Mouse (Mus musculus) spleen, adult 2 months (tissue): Measurements from ENCODE around the gene Trp53rkb. TPM values are rescaled to one million over a fixed set of nuclear protein-coding genes. Genes with fewer than 3 reads are reported as not detected.
"Not testable (repeated sequence)": the region's sequence is repeated elsewhere in the genome, so short reads cannot be mapped to it uniquely, and the experiment has no call there.

ENCODE experiments used
- DNase-seq, 2 experiments: peaks; one replicate each; pipeline versions ENCODE4 v3.0.0 to v3.0.0-alpha.2; 2012 to 2021; ENCODE audit warnings: low spot score in 2 of 2, low read depth in 1 of 2
- H3K27ac ChIP-seq: fragments of 200-500 bp; 2 replicates; pipeline ENCODE4 v1.5.1; 2012; ENCODE audit warnings: low read length, inconsistent platforms; ENCODE audit not compliant: insufficient read depth
- H3K27me3 ChIP-seq: fragments of 200-500 bp; 2 replicates; pipeline ENCODE4 v1.6.1; 2012; ENCODE audit warnings: mild to moderate bottlenecking, moderate library complexity, low read length, inconsistent platforms; ENCODE audit not compliant: control insufficient read depth, insufficient read depth
- H3K36me3 ChIP-seq: fragments of 200-500 bp; 2 replicates; pipeline ENCODE4 v1.6.1; 2012; ENCODE audit warnings: mild to moderate bottlenecking, low read length, inconsistent platforms; ENCODE audit not compliant: control insufficient read depth, insufficient read depth
- H3K4me1 ChIP-seq: fragments of 200-500 bp; 2 replicates; pipeline ENCODE4 v1.6.1; 2011; ENCODE audit warnings: inconsistent platforms; ENCODE audit not compliant: control insufficient read depth, insufficient read depth, insufficient read length
- H3K4me3 ChIP-seq: fragments of 200-500 bp; 2 replicates; pipeline ENCODE4 v1.5.1; 2011; ENCODE audit warnings: mild to moderate bottlenecking, inconsistent platforms; ENCODE audit not compliant: insufficient read depth, insufficient read length; ENCODE audit errors: extremely low read depth
- CTCF ChIP-seq: fragments of 200-500 bp; IDR thresholded peaks from 2 replicates; pipeline ENCODE4 v1.5.1; 2011; ENCODE audit warnings: mild to moderate bottlenecking, inconsistent platforms; ENCODE audit not compliant: insufficient read depth, insufficient read length, insufficient replicate concordance; ENCODE audit errors: extremely low read depth
- POLR2A ChIP-seq: fragments of 200-500 bp; IDR thresholded peaks from 2 replicates; pipeline ENCODE4 v1.6.1; 2011; ENCODE audit warnings: low read depth, low read length, inconsistent platforms
- whole genome bisulfite sequencing: fragments of 180-500 bp; shearing (Covaris S2); methylation state at CpG from one replicate; pipeline ENCODE4 v1.1.7; 2018; 5-methylcytosine and 5-hydroxymethylcytosine counted together
- polyA plus RNA-seq: library from polyadenylated mRNA; depleted of rRNA; stranded (reverse); fragments of >200 nt; gene quantifications from 2 replicates; pipeline ENCODE4 v1.2.3, GENCODE M21; 2012; rRNA removed

Gene Trp53rkb
- 4.1 and 4.7 TPM in 2 replicates for polyA plus RNA-seq

- DNase-seq = no peak
- no peak for TF ChIP-seq POLR2A
- no peak for TF ChIP-seq CTCF
- H3K27me3 ChIP-seq = 0 out of 2 replicates have a peak, but pooled peaks cover 1% of the 10 kb centered on the region
- 87% methylated on average over 5 of the region's 5 CpGs for WGBS
- peaks cover 4% of the 10 kb centered on the region; the same call in 1 of the 2 replicates for H3K4me1 ChIP-seq
- peak within 1 kb of the TSS; percentile 69 for H3K27ac ChIP-seq
- peaks cover 2% of the 10 kb centered on the region; the same call in 1 of the 2 replicates for H3K36me3 ChIP-seq
- peak within 1 kb of the TSS; percentile 70 for H3K4me3 ChIP-seq
Observed at GRCm38 (mm10) chr2:166792355-166792754, at the start of gene Trp53rkb. TSS of gene Trp53rkb (plus strand) at chr2:166792531.

DNA sequence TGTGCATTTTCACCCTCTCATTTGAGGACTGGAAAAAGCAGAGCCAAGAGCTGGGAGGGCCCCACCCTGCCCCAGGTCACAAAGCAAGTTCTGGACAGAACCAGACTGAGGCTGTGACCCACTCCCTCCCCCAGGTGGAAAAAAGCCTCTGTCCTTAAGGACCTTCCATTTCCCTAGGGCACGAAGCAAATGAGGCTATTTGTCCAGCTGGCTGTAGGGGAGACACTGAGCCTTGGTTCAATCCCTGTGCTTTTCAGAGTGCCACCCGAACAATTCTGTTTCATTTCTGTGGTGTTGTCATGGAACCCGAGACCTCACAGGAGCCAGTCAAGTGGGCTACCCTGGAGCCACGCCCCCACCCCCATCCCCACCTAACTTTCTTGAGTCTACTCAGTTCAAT, 48.8 kb upstream of the Trp53rkb start:
- Histone ChIP-seq H3K4me3 (no peak overlapping the region), H3K27ac (no peak overlapping the region), H3K27me3 (no peaks in the 10 kb centered on the region), H3K4me1 (peaks cover 13% of the 10 kb centered on the region; the same call in 1 of the 2 replicates), H3K36me3 (no peaks in the 10 kb centered on the region)
- TF ChIP-seq POLR2A (no peak), CTCF (no peak)
- DNase-seq = no peak
- WGBS = 79% methylated on average over 4 of the region's 4 CpGs

GRCm38 (mm10) chr2:166744433-166744832, 47.9 kb upstream of the Trp53rkb start:
- Histone ChIP-seq H3K36me3 (no peaks in the 10 kb centered on the region), H3K27me3 (no peaks in the 10 kb centered on the region), H3K4me3 (no peak overlapping the region), H3K27ac (no peak overlapping the region), H3K4me1 (peaks cover 13% of the 10 kb centered on the region; the same call in 1 of the 2 replicates)
- TF ChIP-seq POLR2A (no peak), CTCF (no peak)
- 56% methylated on average over 7 of the region's 7 CpGs for WGBS
- DNase-seq = no peak

GRCm38 (mm10) chr2:166745849-166746248, 46.5 kb upstream of the Trp53rkb start:
- Histone ChIP-seq H3K27me3 (no peaks in the 10 kb centered on the region), H3K36me3 (no peaks in the 10 kb centered on the region), H3K4me1 (peaks cover 13% of the 10 kb centered on the region; the same call in 1 of the 2 replicates), H3K4me3 (no peak overlapping the region), H3K27ac (0 out of 2 replicates have a peak overlapping the region, but pooled peaks have one; percentile 24)
- TF ChIP-seq CTCF (no peak), POLR2A (no peak)
- WGBS = 12% methylated on average over 9 of the region's 9 CpGs
- peak; percentile 32 to 45 for DNase-seq

DNA sequence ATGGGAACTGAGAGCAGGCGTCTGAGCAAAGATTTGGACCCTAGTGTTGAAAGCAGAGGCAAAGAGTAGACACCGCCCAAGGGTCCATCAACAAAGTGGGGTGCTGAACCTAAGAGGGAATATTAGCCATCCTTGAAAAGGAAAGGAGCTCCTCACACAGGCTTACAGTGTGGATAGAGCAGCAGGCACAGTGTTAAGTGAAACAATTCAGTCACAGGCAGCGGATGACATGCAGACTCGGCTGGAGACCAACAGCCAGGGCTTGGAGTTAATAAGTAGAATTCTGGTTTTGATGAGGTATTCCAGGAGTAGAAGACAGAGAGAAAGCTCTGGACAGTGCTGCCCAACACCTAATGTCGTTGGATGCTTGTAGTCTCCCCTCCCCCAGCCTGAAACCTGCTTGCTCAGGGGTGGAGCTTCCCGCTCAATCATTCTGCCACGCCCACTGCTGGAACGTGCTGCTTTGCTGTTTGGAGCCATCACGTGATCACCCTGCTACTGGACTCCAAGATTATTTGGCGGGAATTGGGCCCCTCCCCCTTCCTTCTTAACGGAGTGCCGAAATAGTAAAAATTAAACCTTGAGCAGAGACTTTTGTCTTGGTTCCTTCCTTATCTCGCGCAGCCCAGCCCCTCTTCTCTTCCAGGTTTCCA, 45.9 kb upstream of the Trp53rkb start:
- not testable (repeated sequence) for H3K27ac ChIP-seq, DNase-seq

DNA sequence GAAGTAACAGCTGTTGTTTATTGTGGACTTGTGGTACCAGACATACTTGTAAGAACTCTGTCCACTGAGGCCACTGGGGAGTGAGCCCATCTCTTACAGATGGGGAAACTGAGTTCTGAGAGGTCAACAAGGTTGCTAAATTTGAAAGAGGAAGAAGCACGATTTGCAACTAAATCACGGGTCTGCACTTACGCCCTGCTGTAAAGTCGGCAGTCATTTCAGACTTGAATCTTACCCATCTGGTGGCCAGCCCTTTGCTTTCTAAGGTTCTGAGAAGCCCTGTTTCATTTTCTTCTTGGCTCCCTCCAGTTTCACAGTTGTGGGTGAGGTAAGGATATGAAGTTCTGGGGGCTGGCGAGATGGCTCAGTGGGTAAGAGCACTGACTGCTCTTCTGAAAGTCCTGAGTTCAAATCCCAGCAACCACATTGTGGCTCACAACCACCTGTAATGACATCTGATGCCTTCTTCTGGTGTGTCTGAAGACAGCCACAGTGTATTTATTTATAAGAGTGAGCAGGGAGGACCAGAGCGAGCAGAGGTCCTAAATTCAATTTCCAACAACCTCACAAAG, 41.6 kb upstream of the Trp53rkb start:
- Histone ChIP-seq H3K27me3 (no peaks in the 10 kb centered on the region), H3K4me1 (peaks cover 10% of the 10 kb centered on the region; the same call in 1 of the 2 replicates), H3K36me3 (no peaks in the 10 kb centered on the region), H3K27ac (no peak overlapping the region), H3K4me3 (no peak overlapping the region)
- TF ChIP-seq CTCF = no peak
- no peak for TF ChIP-seq POLR2A
- WGBS = 51% methylated on average over 6 of the region's 6 CpGs
- no peak for DNase-seq

More for the DNA sequence above, 45.9 kb upstream of the Trp53rkb start:
- H3K36me3 ChIP-seq, H3K4me3 ChIP-seq, H3K27me3 ChIP-seq: not testable (repeated sequence)
- H3K4me1 ChIP-seq = peaks cover 13% of the 10 kb centered on the region; the same call in 1 of the 2 replicates
- 20% methylated on average over 14 of the region's 14 CpGs for WGBS

- Histone ChIP-seq H3K27me3 (no peaks in the 10 kb centered on the region), H3K27ac (no peak overlapping the region), H3K4me1 (peaks cover 3% of the 10 kb centered on the region; the same call in 1 of the 2 replicates), H3K36me3 (no peaks in the 10 kb centered on the region), H3K4me3 (no peak overlapping the region)
- DNase-seq = no peak
- no peak for TF ChIP-seq CTCF
- no peak for TF ChIP-seq POLR2A
- WGBS = 45% methylated on average over 4 of the region's 4 CpGs
Observed at GRCm38 (mm10) chr2:166754194-166754593, 38.1 kb upstream of the Trp53rkb start.
